Mouse (Mus musculus) E14TG2a.4 (cell line): Measurements from ENCODE around the gene Fam219b.

ENCODE experiments used
- H3K27me3 ChIP-seq: 2 replicates; pipeline ENCODE4 v1.6.1; 2014; ENCODE audit warnings: low read length, control low read depth; ENCODE audit not compliant: insufficient read depth
- H3K36me3 ChIP-seq: 2 replicates; pipeline ENCODE4 v1.6.1; 2014; ENCODE audit warnings: low read length, control low read depth; ENCODE audit not compliant: insufficient read depth
- H3K4me1 ChIP-seq: replicated peaks from 2 replicates; pipeline ENCODE4 v1.6.1; 2014; ENCODE audit warnings: low read depth, low read length, control low read depth
- H3K4me3 ChIP-seq: replicated peaks from 2 replicates; pipeline ENCODE4 v1.5.1; 2014; ENCODE audit warnings: mild to moderate bottlenecking, low read length
- H3K9me3 ChIP-seq: 2 replicates; pipeline ENCODE4 v1.6.1; 2014; ENCODE audit warnings: low read length, control low read depth
- CTCF ChIP-seq: conservative IDR thresholded peaks from 2 replicates; pipeline ENCODE4 v1.5.1; 2014; ENCODE audit warnings: low read length
- NANOG ChIP-seq: IDR thresholded peaks from 2 replicates; pipeline ENCODE4 v1.6.1; 2014; ENCODE audit warnings: borderline replicate concordance, low read length, mixed read lengths
- POU5F1 ChIP-seq: IDR thresholded peaks from 2 replicates; pipeline ENCODE4 v1.6.1; 2014; ENCODE audit warnings: low read length, borderline replicate concordance

Gene Fam219b

GRCm38 (mm10) chr9:57584991-57585390 lies 47.7 kb downstream of the Fam219b start:
- H3K27me3 ChIP-seq = no peaks in the 10 kb centered on the region
- no peaks in the 10 kb centered on the region for H3K9me3 ChIP-seq
- peaks cover 25% of the 10 kb centered on the region for H3K4me1 ChIP-seq
- TF ChIP-seq CTCF (no peak), POU5F1 (no peak), NANOG (no peak)
- no peak overlapping the region for H3K4me3 ChIP-seq
- peaks cover 79% of the 10 kb centered on the region for H3K36me3 ChIP-seq

DNA sequence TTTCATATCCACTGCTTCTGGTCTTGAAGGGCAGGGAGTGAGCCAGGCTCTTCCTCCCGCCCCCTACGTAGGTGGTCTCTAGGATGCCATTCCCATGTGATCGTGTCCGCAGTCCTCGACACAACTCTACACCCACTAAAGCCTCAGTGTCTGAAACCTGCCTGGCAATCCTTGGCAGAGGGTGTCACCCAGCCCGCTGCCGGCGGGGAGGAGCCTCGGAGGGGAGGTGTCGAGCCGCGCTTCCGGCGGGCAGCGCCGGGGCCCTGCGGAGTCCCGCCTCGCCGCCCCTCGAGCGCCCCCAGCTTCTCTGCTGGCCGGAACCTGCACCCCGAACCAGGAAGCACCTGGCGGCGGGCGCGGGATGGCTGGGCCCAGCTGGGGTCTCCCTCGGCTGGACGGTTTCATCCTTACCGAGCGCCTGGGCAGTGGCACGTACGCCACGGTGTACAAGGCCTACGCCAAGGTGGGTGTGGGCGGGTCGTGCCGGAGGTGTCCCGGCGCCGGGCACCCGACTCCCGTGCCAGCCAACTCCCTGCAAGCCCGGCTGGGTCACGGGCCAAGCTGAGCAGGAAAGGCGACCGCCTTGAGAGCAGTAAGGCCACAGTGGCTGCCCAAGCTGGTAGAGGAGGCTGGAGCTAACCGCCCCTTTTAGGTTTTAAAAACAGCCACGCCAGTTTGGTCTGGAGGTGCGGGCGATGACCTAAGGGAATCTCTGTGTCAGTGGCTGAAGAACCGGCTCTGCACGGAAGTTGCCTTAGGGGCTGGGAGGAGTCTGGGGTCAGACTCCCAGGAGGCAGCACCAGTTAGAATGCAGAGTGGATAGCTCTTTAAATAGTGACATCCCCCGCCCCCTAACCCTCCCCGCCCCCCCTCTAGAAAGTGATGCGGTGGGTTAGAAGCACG lies 52.1 kb downstream of the Fam219b start, which contains the start of gene Ulk3:
Ulk3 (plus strand) TSS at position 229 of the 903 bp plus-strand sequence.
- Histone ChIP-seq H3K4me1 (peaks cover 57% of the 10 kb centered on the region), H3K36me3 (peaks cover 71% of the 10 kb centered on the region), H3K4me3 (peak within 1 kb of the TSS; percentile 91), H3K9me3 (no peaks in the 10 kb centered on the region), H3K27me3 (no peaks in the 10 kb centered on the region; the same call in 1 of the 2 replicates)
- TF ChIP-seq NANOG (no peak), POU5F1 (no peak), CTCF (no peak)

DNA sequence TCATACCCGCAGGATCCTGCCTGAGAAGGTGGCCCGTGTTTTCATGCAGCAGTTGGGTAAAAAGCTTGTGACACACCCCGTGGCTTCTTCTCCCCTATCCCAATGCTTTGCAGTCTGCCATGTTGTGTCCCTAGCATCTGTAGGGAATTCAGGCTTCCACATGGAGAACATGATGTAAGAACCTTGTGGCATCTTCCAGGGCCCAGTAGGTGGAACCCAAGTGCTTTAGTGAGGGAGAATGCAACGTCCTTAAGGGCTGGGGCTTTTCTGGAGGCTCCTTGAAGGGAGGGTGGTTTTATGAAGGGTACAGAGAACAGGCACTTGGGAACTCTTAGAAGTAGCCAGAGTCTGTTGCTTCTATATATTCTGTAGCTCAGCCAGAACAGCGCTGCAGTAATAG lies 53.4 kb downstream of the Fam219b start:
- TF ChIP-seq POU5F1 = no peak
- no peak for TF ChIP-seq CTCF
- TF ChIP-seq NANOG = no peak
- H3K4me1 ChIP-seq = peaks cover 64% of the 10 kb centered on the region
- no peaks in the 10 kb centered on the region; the same call in 1 of the 2 replicates for H3K27me3 ChIP-seq
- peaks cover 72% of the 10 kb centered on the region for H3K36me3 ChIP-seq
- H3K9me3 ChIP-seq = no peaks in the 10 kb centered on the region
- H3K4me3 ChIP-seq = peak overlapping the region; percentile 91; the same call in 1 of the 2 replicates
